Mouse (Mus musculus): Measurements from ENCODE around the gene Sap30l.

DNA sequence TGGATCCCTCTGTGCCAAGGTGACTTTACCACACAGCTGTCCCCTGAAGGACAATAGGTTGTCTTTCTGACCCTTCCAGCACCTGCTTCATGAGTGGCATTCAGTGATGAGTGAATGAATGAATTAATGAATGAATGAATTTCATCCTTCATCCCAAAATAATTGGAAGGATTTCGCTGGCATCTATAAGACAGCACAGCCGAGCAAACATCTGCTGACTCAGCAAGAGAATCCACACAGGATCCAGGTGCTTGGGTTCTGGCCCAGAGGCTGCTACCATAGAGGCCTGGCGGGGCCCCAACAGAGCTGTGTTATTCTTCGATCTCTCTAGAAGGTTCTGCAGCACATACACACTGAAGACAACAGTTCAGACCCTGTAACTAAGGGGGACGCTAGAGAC, 30.7 kb upstream of the Sap30l start:
- TF ChIP-seq EP300 (IDR thresholded peaks at IDR 0.05; ENCODE audit: insufficient read depth, low read depth, low read length): no peak
- TF ChIP-seq POLR2A (IDR thresholded peaks at IDR 0.05; ENCODE audit: insufficient read depth, low read length): no peak
